Mouse (Mus musculus): Measurements from ENCODE around the gene Gimap5. TPM values are rescaled to one million over a fixed set of nuclear protein-coding genes. Genes with fewer than 3 reads are reported as not detected.

Gene Gimap5
- total RNA-seq, 2 experiments from 2014 or later, result 0.71 to 1.0 TPM

DNA sequence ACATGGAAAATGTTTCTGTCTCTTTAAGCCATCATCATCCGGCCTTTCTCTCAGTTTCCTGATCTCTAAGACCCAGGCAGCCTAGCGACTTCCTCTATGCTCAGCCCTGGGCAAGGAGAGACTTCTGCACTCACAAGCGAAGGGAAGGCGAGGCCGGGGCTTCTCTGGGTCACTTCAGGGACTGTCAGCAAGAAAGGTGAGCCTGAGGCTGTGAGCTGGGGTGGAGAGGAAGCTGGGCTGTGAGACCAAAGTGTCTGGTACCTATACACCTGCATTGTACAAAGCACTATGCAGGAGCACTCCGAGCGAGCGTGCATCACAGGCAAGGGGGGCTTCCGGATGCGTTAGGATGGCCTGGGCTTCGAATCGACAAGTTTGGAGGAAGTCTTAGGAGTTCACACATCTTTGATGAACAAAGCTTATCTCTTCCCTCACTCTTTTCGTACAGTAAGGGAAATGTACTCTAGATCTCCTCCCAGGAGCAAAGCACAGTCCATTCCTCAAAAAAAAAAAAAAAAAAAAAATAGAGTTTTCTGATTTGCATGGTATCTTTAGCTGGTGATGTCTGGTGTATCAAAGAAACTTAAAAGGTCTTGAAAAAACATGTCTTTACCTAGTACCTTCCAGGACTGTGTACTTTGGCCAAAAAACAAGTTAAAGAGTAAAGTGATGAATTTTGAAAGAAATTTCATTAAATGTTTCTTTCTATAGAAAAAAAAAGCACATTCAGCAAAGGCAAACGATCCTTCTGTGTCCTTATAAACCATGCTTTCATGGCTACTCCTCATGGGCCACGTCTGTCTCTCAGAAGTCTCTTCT is 6.8 kb upstream of the Gimap5 start, which contains the start of gene Gimap1:
Gene Gimap1 (plus strand): TSS at position 94 of the 819 bp plus-strand sequence.
- no peak for DNase-seq (ENCODE audit: extremely low spot score in 1 of 2, low spot score in 1 of 2)

DNA sequence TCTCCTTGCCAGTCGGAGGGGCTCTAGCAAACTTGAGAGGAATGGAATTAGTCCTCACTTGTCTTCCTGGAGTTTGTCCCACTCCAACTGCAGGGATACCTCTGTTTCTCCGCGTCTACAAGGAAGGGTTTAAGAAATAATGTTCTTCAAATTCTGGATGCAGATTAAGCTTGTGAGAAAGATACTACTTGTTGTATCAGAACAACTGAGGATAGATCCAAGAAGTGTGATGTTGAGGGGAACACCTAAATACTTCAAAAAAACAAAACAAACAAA is 6.3 kb upstream of the Gimap5 start:
- no peak for DNase-seq (ENCODE audit: extremely low spot score in 1 of 2, low spot score in 1 of 2)

DNA sequence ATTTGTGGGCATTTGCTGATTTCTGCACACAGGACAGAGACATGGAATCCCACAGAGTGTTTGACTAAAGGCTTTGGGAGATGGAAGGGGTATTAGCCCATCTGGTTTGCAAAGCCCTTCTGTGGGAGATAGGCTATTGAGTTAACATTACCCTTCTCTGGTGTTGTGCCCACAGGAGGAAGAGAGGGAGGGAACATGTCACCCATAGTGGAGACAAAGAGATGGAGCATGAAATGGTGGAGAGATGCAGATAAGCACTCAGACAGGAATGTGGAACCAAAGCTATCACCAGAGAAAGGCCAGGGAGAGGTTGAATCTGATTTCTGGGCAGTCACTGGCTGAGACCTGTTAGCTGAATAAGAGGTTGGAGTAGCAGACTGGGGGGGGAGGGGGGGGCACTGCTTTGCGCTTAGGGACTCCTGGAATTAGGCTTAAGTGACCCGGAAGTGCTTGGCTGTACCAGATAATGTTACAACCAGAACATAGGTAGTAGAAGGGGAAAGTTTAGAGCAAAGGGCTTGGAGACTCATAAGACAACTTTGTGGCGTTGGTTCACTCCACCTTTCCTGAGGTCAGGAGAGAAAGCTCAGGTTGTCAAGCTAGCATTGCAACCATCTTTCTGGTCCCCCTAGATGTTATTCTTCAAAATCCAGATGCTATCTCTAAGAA is 5.4 kb upstream of the Gimap5 start:
- no peak for DNase-seq (ENCODE audit: extremely low spot score in 1 of 2, low spot score in 1 of 2)

DNA sequence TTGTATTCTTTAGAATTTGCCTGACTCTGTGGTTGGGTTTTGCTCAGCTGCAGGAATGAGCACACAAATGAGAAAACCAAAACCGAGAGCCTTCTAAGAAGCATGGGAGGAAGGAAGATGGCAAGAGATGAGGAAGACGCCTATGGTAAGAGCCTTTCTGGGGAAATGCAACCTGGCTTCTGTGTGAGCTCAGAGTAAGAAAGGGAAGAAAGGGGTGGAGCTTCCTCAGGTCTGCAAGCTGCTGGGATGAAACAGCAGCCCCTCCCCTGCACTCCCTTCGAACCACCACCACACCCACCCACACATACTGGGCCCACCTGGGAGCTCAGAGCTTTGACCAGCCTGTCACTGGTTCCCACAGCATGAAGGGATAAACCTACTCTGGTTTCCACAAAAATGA is 4.7 kb upstream of the Gimap5 start:
- no peak for DNase-seq (ENCODE audit: extremely low spot score in 1 of 2, low spot score in 1 of 2)

DNA sequence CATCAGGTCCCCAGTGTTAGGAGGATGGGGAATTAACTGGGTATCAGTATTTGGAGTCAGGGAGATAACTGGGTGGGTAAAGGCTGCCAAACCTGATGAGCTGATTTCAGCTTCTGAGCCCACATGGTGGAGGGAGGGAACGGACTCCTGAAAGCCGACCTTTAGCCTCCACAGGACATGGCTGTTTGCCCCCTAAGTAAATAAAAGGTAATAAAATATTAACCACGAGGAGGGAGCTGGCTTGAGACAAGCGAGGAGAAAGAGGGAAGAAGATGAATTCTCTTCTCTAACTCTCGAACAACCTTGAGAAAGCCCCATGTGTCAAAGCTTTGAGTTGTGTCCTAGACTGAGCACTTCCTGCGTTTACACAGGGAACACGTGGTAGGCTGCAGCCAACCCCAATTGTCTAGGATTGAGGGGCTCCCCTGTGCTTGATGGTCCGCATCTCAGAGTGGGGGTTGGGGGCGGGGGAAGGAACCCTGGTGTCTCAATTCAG is 4.2 kb upstream of the Gimap5 start:
- DNase-seq (ENCODE audit: extremely low spot score in 1 of 2, low spot score in 1 of 2), result no peak

DNA sequence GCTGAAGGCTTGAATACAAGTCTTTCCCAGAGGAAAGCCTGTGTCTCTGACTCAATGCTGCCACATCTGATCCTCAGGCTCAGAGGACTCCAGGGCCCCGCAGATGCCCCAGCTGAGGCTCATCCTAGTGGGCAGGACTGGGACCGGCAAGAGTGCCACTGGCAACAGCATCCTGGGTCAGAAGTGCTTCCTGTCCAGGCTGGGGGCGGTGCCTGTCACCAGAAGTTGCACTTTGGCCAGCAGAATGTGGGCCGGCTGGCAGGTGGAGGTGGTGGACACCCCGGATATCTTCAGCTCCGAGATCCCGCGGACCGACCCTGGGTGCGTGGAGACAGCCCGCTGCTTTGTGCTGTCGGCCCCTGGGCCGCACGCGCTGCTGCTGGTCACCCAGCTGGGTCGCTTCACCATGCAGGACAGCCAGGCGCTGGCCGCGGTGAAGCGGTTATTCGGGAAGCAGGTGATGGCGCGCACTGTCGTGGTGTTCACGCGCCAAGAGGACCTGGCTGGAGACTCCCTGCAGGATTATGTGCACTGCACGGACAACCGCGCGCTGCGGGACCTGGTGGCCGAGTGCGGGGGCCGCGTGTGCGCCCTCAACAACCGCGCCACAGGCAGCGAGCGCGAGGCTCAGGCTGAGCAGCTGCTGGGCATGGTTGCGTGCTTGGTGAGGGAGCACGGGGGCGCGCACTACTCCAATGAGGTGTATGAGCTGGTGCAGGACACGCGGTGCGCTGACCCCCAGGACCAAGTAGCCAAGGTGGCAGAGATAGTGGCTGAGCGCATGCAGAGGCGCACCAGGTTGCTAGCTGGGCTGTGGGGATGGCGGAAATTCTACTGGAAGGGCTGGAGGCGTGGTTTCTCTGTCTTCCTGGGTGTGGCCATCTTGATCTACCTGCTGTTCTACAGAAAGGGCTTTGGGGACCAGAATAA is 3.3 kb upstream of the Gimap5 start:
- peak; percentile 9 to 24 for DNase-seq (ENCODE audit: extremely low spot score in 1 of 2, low spot score in 1 of 2)

DNA sequence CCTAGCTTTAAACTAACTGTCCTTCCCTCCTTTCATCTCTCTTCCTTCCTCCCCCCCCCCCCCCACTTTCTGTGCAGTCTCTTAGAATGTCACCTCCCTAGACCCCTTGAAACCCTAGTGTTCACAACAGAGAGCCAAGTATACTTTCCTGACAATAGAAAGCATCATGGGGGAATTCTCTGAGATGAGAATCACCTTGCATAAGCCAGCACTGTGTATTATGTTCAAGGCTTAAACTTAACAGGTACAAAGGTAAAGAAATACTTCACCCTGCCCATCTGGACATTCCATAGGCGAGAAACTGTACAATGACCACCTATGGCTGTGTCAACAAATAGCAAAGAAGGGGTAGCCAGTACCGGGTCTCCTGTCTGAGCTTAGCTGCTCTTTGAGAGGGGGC is 507 bp upstream of the Gimap5 start:
- DNase-seq (ENCODE audit: extremely low spot score in 1 of 2, low spot score in 1 of 2), result no peak

DNA sequence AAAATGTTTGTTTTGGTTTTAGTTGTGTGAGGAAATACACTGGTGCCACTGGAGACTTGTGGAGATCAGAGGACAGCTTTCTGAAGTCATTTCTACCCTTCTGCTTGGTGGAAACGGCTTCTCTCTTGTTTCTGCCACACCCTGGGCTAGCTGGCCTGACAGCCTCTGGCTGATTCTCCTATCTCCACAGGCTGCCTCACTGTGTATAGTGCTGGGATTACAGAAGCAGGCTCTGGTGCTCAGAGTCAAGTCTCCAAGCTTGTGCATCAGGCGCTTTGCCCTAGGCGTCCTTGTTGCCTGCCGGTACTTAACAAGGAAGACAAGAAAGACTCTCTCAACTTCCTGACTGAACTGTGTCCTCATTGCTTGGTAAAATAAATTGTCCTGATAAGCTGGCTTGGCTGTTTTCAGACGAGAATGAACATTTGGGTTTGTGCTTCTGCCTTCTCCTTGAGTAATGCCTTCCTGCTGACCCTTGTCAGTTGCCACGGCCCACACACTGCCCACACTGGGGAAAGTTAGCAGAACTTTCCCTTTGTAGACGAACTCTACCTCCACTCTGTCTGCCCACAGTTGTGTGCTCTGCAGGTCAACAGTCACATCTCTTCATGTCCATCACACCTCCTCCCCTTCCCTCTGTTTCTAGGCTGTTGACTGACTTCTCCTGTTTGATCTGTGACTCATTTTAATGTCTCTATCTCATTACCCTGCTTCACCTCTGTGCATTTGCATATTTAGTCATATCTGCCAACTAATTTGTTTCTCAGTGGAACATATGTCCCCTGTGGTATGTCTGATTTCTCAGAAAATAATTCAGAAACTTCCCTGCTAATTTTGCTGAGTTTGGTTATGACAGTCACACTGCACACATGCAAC is 1.3 kb downstream of the Gimap5 start:
- DNase-seq (ENCODE audit: extremely low spot score in 1 of 2, low spot score in 1 of 2), result no peak

DNA sequence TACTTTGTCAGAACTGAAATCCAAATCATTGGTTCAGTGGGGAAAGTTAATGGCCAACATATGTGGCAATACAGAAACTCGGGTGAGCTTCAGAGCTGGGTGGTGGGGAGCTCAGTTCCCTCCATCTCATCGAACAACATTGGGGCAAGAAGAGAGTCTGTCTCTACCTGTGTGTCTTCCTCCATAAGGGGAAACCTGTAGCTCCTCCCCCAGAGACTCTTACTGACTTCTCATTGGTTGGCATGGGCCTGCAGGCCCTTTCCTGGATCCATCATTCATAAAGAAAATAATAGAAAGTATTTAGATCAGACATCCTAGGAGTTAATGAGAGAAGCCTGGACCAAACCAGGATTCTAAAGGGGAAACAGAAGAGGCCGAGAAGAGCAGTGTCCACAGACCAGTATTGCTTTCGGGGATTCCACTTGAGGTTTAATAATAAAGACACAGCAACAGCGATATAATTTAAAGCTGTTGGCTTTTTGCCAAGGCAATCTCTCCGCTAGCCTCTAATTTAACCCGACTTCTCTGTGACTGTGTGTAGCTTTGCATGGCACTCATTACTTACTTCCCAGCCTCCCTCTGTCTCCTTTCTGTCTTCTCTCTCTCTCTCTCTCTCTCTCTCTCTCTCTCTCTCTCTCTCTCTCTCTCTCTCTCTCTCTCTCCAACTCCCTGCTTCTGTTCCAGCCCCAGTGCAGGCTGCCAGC is 17.7 kb downstream of the Gimap5 start:
- no peak for DNase-seq (ENCODE audit: extremely low spot score in 1 of 2, low spot score in 1 of 2)

DNA sequence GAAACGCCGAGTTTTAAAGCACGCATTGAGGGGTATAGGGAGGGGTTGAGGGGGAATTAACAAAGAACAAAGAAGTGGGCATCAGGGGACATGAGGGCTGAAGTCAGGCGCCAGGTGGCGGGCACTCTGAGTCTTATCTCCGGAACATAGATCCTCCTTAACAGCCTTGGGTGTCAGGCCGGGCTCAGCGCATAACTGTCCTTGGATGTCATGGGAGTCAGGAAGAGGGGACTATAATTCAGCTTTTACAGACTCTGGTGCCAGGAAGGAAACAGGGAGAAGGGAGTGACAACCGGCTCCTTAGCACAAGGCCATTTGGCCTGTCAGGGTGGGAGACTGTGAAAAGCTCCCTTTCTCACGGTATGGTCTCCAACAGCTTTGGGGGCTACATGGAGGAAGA is 18.5 kb downstream of the Gimap5 start:
- DNase-seq (ENCODE audit: extremely low spot score in 1 of 2, low spot score in 1 of 2), result no peak

DNA sequence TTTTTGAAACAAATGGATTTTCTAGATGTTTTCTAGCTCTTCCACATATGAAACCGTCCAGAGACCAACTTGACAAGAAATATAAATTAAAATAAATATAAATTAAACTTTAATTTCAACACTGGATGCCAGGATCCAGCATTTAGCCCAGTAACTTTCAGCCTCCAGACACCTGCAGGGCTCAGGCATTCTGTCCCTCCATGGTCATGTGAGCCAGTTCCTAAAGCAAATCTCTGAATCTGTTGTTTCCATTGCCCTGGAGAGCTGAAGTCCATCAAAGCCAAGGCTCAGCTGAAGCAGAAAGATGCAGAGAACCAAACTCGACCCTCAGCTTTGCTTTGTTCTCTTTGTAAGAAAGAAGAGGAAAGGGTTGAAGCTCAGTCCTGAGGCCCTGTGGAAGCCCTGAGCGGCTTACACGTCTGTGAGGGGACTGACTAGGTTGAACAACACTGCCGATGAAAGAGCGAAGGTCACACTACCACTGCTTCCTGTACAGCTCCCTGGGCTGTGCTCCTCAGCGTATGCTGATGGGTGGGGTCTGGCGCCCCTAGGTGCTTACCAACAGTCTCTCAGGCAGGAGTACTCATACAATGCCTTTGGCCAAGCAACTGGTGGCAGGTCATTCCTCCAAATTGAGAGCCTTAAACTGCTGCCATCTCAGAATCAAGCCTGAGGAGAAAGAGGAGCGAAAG is 22.3 kb downstream of the Gimap5 start:
- DNase-seq (ENCODE audit: extremely low spot score in 1 of 2, low spot score in 1 of 2), result no peak

DNA sequence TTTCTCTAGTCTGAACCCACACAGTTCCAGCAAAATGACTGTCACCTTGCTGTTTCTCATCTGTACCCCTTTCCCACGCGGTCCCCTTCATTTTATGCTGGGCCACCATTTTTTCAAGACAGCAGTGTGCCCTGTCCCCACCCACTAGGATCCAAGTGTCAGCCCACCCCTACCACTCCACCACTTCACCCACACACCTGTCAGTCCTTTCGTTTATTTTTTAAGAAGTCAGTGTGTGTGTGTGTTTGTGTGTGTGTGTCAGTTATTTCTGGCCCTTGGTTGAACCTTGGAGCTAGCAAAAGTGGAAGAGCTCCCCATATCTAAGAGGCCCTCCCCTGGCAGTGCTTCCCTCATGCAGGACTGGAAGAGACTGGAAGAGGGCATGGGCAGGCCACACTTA is 22.9 kb downstream of the Gimap5 start:
- no peak for DNase-seq (ENCODE audit: extremely low spot score in 1 of 2, low spot score in 1 of 2)

DNA sequence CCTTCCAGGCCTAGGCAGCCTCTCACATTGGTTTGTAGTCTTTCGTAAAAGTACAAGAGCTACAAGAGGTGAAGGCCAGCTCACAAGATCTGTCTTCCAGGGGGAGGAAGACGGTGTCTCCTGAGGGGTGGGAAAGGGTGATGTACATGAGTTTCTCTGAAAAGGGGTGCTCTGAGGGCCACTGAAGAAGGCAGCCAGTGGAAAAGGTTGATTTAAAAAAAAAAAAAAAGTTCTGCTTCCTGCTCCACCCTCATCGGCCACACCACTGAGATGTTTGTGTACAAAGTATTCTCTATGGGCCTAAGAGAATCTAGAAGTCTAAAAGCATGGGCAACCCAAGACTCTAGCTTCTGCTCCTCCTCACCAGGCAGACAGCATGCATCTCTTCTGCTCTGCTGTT is 24.7 kb downstream of the Gimap5 start, which contains the start of gene Gimap3:
Gene Gimap3 (minus strand): TSS at position 156 of the 400 bp plus-strand sequence.
- no peak for DNase-seq (ENCODE audit: extremely low spot score in 1 of 2, low spot score in 1 of 2)

DNA sequence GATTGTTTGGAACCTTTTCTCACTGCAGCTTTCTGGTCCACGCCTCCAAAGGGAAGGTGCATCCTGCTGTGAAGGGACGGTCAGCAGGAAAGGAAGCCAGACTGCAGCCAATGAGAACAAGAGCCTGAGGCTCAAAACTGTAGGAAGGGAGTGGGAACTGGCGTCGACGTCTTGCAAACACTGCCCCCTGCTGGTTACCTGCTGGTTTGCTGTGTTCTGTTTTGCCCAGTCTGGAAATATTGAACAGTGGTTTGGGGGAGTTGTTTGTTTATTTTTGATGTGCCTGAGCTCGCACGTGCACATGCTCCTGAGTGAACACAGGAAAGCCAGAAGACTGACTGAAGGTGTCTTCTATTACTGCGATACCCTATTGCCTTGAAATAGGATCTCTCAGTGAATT is 26.0 kb downstream of the Gimap5 start:
- DNase-seq (ENCODE audit: extremely low spot score in 1 of 2, low spot score in 1 of 2), result peak; percentile 76 to 94

DNA sequence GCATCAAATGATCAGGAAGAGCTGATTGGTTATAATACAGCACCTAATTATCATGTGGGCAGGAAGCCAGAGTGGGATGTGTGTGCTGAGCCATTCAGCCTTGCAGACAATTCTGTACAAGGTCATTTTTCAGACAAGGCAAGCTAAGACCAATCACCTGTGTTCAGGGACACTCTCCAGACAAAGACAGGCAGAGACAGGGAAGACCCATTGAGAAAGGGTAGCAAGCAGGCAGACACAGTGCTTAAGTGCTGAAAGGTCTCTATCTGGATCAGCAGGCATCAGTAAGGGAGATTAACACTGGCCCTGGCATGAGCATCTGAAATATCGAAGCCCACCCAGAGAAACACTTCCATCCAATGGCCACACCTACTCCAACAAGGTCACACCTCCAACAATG is 38.4 kb downstream of the Gimap5 start:
- DNase-seq (ENCODE audit: extremely low spot score in 1 of 2, low spot score in 1 of 2), result no peak

DNA sequence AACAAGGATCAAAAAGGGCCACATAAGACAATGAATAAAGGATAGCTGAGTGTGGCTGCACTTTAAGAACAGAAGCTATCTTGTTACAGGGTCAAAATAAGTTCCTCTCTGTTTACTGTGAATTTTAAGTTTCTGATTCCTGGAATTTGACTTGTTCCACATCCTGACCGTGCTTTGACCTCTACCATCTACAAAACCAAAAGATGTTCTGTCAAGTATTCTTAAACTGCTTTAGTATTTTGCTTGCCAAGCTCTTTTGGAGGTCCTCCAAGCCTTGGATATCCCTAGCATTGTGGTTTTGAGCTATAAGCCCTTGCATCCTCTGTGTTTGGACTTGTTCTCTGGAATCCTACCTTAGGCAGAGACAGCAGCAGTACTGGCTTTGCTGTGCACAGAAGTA is 39.2 kb downstream of the Gimap5 start:
- no peak for DNase-seq (ENCODE audit: extremely low spot score in 1 of 2, low spot score in 1 of 2)

DNA sequence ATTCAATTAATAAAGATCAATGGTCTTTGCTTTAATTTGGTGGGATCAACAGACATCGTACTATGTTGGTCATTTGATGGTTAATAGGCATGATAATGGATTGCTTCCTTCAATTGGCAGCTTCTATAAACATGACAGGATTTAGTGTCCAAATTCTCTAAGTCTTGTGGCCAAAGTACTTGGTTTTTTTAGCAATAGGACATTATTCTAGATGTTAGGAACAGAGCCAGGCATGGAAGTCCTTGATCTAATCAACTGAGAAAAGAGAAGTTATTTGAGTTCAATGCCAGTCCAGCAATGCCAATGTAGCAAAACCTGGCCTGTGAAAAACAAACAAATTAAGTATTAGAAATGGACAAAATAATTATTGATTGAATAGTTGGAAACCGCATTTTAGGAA is 39.6 kb downstream of the Gimap5 start:
- DNase-seq (ENCODE audit: extremely low spot score in 1 of 2, low spot score in 1 of 2), result no peak

DNA sequence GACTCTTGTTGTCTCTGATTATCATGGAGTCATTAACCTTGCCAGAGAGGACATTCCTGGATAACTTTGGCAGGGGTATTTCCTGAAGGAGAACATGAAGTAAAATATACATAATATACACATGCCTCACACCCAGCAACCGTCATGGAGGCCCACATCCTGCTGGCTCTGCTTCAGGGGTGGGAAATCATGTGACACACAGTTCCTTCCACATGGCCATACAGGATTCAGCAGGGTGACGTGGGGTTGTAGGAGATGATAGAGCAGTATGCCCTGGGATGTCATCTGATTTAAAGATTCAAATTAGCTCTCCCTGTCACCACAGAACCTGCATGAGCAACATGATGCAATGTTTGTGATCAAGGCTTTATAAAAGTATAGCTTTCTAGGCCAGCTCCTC is 41.9 kb downstream of the Gimap5 start:
- no peak for DNase-seq (ENCODE audit: extremely low spot score in 1 of 2, low spot score in 1 of 2)

DNA sequence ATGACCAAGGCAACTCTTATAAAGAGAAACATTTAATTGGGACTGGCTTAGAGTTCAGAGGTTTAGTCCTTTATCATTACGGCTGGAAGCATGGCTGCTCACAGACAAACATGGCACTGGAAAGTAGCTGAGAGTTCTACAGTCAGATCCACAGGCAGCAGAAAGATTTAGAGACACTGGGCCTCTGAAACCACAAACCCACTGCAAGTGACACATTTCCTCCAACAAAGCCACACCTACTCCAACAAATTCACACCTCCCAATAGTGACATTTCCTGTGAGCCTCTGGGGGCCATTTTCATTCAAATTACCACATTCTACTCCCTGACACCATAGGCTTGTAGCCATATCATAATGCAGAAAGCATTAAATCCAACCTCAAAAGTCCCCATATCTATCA is 55.9 kb downstream of the Gimap5 start:
- no peak for DNase-seq (ENCODE audit: extremely low spot score in 1 of 2, low spot score in 1 of 2)

All from layer of hippocampus, postnatal 25 days (tissue).